Mouse (Mus musculus) G1E (cell line): ENCODE measurements around the gene Scgb1c1.

Experiments used
- CTCF ChIP-seq: IDR thresholded peaks from 2 replicates; pipeline ENCODE4 v1.5.1; 2012; ENCODE audit warnings: low read depth, low read length, inconsistent platforms, mixed read lengths
- GATA1 ChIP-seq: IDR thresholded peaks from 2 replicates; pipeline ENCODE4 v1.6.1; 2012; ENCODE audit warnings: borderline replicate concordance, low read length, inconsistent platforms, mixed read lengths
- GATA2 ChIP-seq: IDR thresholded peaks from 2 replicates; pipeline ENCODE4 v1.6.1; 2012; ENCODE audit warnings: low read depth, low read length, inconsistent platforms, borderline replicate concordance
- TAL1 ChIP-seq: conservative IDR thresholded peaks from 2 replicates; pipeline ENCODE4 v1.6.1; 2012; ENCODE audit warnings: low read depth, low read length, inconsistent platforms, mixed read lengths

GRCm38 (mm10) chr7:140859997-140860396, 14.7 kb downstream of the Scgb1c1 start:
- TF ChIP-seq TAL1 (no peak), CTCF (no peak), GATA1 (no peak), GATA2 (no peak)
